Mouse (Mus musculus) kidney, embryonic 16.5 days (tissue): ENCODE results near the gene Tsen54. TPM values are rescaled to one million over a fixed set of nuclear protein-coding genes. Genes with fewer than 3 reads are reported as not detected.

Experiments used
- ATAC-seq: fragments of 200-750 bp; cut with Nextera tagmentation; 2 replicates; pipeline ENCODE4 v1.8.0; 2017; ENCODE audit warnings: moderate TSS enrichment; ENCODE audit not compliant: low FRiP score, low TSS enrichment
- H3K27ac ChIP-seq: fragments of 300-500 bp; sonication (generic); 2 replicates; pipeline ENCODE4 v1.5.1; 2014; ENCODE audit warnings: low read length
- H3K27me3 ChIP-seq: fragments of 300-500 bp; sonication (generic); 2 replicates; pipeline ENCODE4 v1.6.1; 2014; ENCODE audit warnings: low read length, control low read depth, mixed read lengths; ENCODE audit not compliant: insufficient read depth
- H3K36me3 ChIP-seq: fragments of 300-500 bp; sonication (generic); 2 replicates; pipeline ENCODE4 v1.6.1; 2014; ENCODE audit warnings: low read length, control low read depth, mixed read lengths; ENCODE audit not compliant: insufficient read depth
- H3K4me1 ChIP-seq: fragments of 300-500 bp; sonication (generic); 2 replicates; pipeline ENCODE4 v1.6.1; 2014; ENCODE audit warnings: low read length, control low read depth, mixed read lengths; ENCODE audit not compliant: insufficient read depth
- H3K4me2 ChIP-seq: fragments of 300-500 bp; sonication (generic); replicated peaks from 2 replicates; pipeline ENCODE4 v1.6.1; 2014; ENCODE audit warnings: low read depth, low read length
- H3K4me3 ChIP-seq: fragments of 300-500 bp; sonication (generic); 2 replicates; pipeline ENCODE4 v1.5.1; 2014; ENCODE audit warnings: mild to moderate bottlenecking, low read length
- H3K9ac ChIP-seq: fragments of 300-500 bp; sonication (generic); replicated peaks from 2 replicates; pipeline ENCODE4 v1.6.1; 2014; ENCODE audit warnings: low read length
- H3K9me3 ChIP-seq: fragments of 300-500 bp; sonication (generic); 2 replicates; pipeline ENCODE4 v1.6.1; 2016; ENCODE audit warnings: low read length, control low read depth
- WGBS: fragments of 180-500 bp; shearing (Covaris S2); extraction: QIAGEN DNeasy Blood & Tissue Kit; methylation state at CpG from one replicate; pipeline ENCODE4 v1.1.7; 2014; 5-methylcytosine and 5-hydroxymethylcytosine counted together
- polyA plus RNA-seq: library from polyadenylated mRNA; unstranded; fragments of >200 nt; fragmentation: Nextera tagmentation; extraction: Ambion mirVana; gene quantifications from 2 replicates; pipeline ENCODE4 v1.2.1, GENCODE M21; 2015

Tsen54 gene
- polyA plus RNA-seq, 1 experiment from 2014 or later, result 50.2 TPM

GRCm38 (mm10) chr11:115777487-115778335 is 36.8 kb upstream of the Tsen54 start:
- no peak for ATAC-seq

GRCm38 (mm10) chr11:115779038-115779571 is 35.4 kb upstream of the Tsen54 start:
- Histone ChIP-seq H3K4me1 (peaks cover 67% of the 10 kb centered on the region), H3K27me3 (no peaks in the 10 kb centered on the region), H3K36me3 (no peaks in the 10 kb centered on the region), H3K9ac (peak overlapping the region; percentile 53), H3K9me3 (no peaks in the 10 kb centered on the region), H3K4me2 (peak overlapping the region; percentile 0; the same call in 1 of the 2 replicates), H3K27ac (peak overlapping the region; percentile 93), H3K4me3 (no peak overlapping the region)
- ATAC-seq, result peak; percentile 94
- WGBS, result 2% methylated on average over 9 of the region's 9 CpGs

More at GRCm38 (mm10) chr11:115777487-115778335, 36.8 kb upstream of the Tsen54 start:
- Histone ChIP-seq H3K27ac (peak overlapping the region; percentile 57), H3K9me3 (no peaks in the 10 kb centered on the region), H3K4me2 (no peak overlapping the region), H3K4me3 (no peak overlapping the region), H3K27me3 (no peaks in the 10 kb centered on the region), H3K4me1 (peaks cover 67% of the 10 kb centered on the region), H3K9ac (peak overlapping the region; percentile 6; the same call in 1 of the 2 replicates), H3K36me3 (0 out of 2 replicates have a peak, but pooled peaks cover 2% of the 10 kb centered on the region)
- 78% methylated on average over 17 of the region's 17 CpGs for WGBS

- H3K4me3 ChIP-seq, result peak overlapping the region; percentile 17; the same call in 1 of the 2 replicates
- H3K27me3 ChIP-seq, result no peaks in the 10 kb centered on the region
- 0 out of 2 replicates have a peak, but pooled peaks cover under 1% of the 10 kb centered on the region for H3K36me3 ChIP-seq
- 22% methylated on average over 20 of the region's 20 CpGs for WGBS
- peak; percentile 44 for ATAC-seq
- H3K9me3 ChIP-seq, result no peaks in the 10 kb centered on the region
- H3K4me1 ChIP-seq, result peaks cover 60% of the 10 kb centered on the region
- H3K4me2 ChIP-seq, result peak overlapping the region; percentile 28
- 0 out of 2 replicates have a peak overlapping the region, but pooled peaks have one; percentile 3 for H3K9ac ChIP-seq
- H3K27ac ChIP-seq, result peak overlapping the region; percentile 93
Observed at GRCm38 (mm10) chr11:115780141-115781070, 34.1 kb upstream of the Tsen54 start.

- no peak for ATAC-seq
- Histone ChIP-seq H3K36me3 (peaks cover 28% of the 10 kb centered on the region), H3K4me2 (no peak overlapping the region), H3K9me3 (no peaks in the 10 kb centered on the region), H3K27ac (no peak overlapping the region), H3K4me3 (no peak overlapping the region), H3K4me1 (peaks cover 14% of the 10 kb centered on the region), H3K9ac (peak overlapping the region; percentile 46; the same call in 1 of the 2 replicates), H3K27me3 (no peaks in the 10 kb centered on the region)
- 56% methylated on average over 6 of the region's 6 CpGs for WGBS
Observed at GRCm38 (mm10) chr11:115786473-115786872, 28.1 kb upstream of the Tsen54 start.

- ATAC-seq, result no peak
- H3K27me3 ChIP-seq, result no peaks in the 10 kb centered on the region
- no peak overlapping the region for H3K4me3 ChIP-seq
- peaks cover 56% of the 10 kb centered on the region for H3K36me3 ChIP-seq
- WGBS, result 92% methylated on average over 7 of the region's 7 CpGs
- H3K9me3 ChIP-seq, result no peaks in the 10 kb centered on the region
- no peak overlapping the region for H3K9ac ChIP-seq
- H3K27ac ChIP-seq, result no peak overlapping the region
- no peak overlapping the region for H3K4me2 ChIP-seq
- peaks cover 14% of the 10 kb centered on the region for H3K4me1 ChIP-seq
Observed at GRCm38 (mm10) chr11:115789787-115790186, 24.7 kb upstream of the Tsen54 start.

GRCm38 (mm10) chr11:115791919-115792318 is 22.6 kb upstream of the Tsen54 start:
- Histone ChIP-seq H3K4me3 (no peak overlapping the region), H3K36me3 (peaks cover 61% of the 10 kb centered on the region), H3K27ac (no peak overlapping the region), H3K4me1 (no peaks in the 10 kb centered on the region), H3K4me2 (no peak overlapping the region), H3K9ac (no peak overlapping the region), H3K27me3 (no peaks in the 10 kb centered on the region), H3K9me3 (no peaks in the 10 kb centered on the region)
- 88% methylated on average over 16 of the region's 16 CpGs for WGBS
- ATAC-seq, result no peak

- 91% methylated on average over 14 of the region's 14 CpGs for WGBS
- peaks cover 59% of the 10 kb centered on the region for H3K36me3 ChIP-seq
- H3K4me1 ChIP-seq, result no peaks in the 10 kb centered on the region
- no peak overlapping the region for H3K9ac ChIP-seq
- H3K27ac ChIP-seq, result no peak overlapping the region
- ATAC-seq, result no peak
- no peaks in the 10 kb centered on the region for H3K9me3 ChIP-seq
- H3K4me2 ChIP-seq, result no peak overlapping the region
- H3K27me3 ChIP-seq, result no peaks in the 10 kb centered on the region
- H3K4me3 ChIP-seq, result no peak overlapping the region
Observed at GRCm38 (mm10) chr11:115792353-115792752, 22.2 kb upstream of the Tsen54 start.

- no peaks in the 10 kb centered on the region for H3K4me1 ChIP-seq
- peaks cover 67% of the 10 kb centered on the region for H3K36me3 ChIP-seq
- ATAC-seq, result no peak
- no peak overlapping the region for H3K4me3 ChIP-seq
- H3K27ac ChIP-seq, result 0 out of 2 replicates have a peak overlapping the region, but pooled peaks have one; percentile 2
- WGBS, result 75% methylated on average over 15 of the region's 15 CpGs
- H3K9ac ChIP-seq, result no peak overlapping the region
- no peaks in the 10 kb centered on the region for H3K27me3 ChIP-seq
- H3K4me2 ChIP-seq, result no peak overlapping the region
- H3K9me3 ChIP-seq, result no peaks in the 10 kb centered on the region
Observed at GRCm38 (mm10) chr11:115796898-115797297, 17.6 kb upstream of the Tsen54 start.

- no peak overlapping the region for H3K27ac ChIP-seq
- no peak overlapping the region for H3K4me2 ChIP-seq
- H3K9ac ChIP-seq, result no peak overlapping the region
- H3K27me3 ChIP-seq, result no peaks in the 10 kb centered on the region
- no peaks in the 10 kb centered on the region for H3K4me1 ChIP-seq
- peaks cover 67% of the 10 kb centered on the region for H3K36me3 ChIP-seq
- H3K4me3 ChIP-seq, result no peak overlapping the region
- H3K9me3 ChIP-seq, result no peaks in the 10 kb centered on the region
- 74% methylated on average over 9 of the region's 9 CpGs for WGBS
- no peak for ATAC-seq
Observed at GRCm38 (mm10) chr11:115797665-115798064, 16.9 kb upstream of the Tsen54 start.
